Mouse (Mus musculus) embryonic facial prominence, embryonic 11.5 days (tissue): ENCODE results near the gene Ltbr. TPM values are rescaled to one million over a fixed set of nuclear protein-coding genes. Genes with fewer than 3 reads are reported as not detected.

Source experiments
- ATAC-seq: fragments of 200-750 bp; cut with Nextera tagmentation; replicated peaks from 2 replicates; pipeline ENCODE4 v1.8.0; 2017; ENCODE audit warnings: low read depth; ENCODE audit not compliant: insufficient number of reproducible peaks, low FRiP score, low TSS enrichment
- DNase-seq: peaks from one replicate; pipeline ENCODE4 v3.0.0-alpha.2; 2015; ENCODE audit warnings: low spot score
- H3K27ac ChIP-seq: fragments of 300-500 bp; sonication (generic); replicated peaks from 2 replicates; pipeline ENCODE4 v1.5.1; 2014; ENCODE audit warnings: mild to moderate bottlenecking, low read depth, low read length, control low read depth
- H3K27me3 ChIP-seq: fragments of 300-500 bp; sonication (generic); 2 replicates; pipeline ENCODE4 v1.6.1; 2014; ENCODE audit warnings: mild to moderate bottlenecking, low read length, moderate library complexity, mixed read lengths; ENCODE audit not compliant: control insufficient read depth, insufficient read depth
- H3K36me3 ChIP-seq: fragments of 300-500 bp; sonication (generic); replicated peaks from 2 replicates; pipeline ENCODE4 v1.6.1; 2014; ENCODE audit warnings: low read depth, mild to moderate bottlenecking, low read length, moderate library complexity, mixed read lengths; ENCODE audit not compliant: control insufficient read depth, insufficient read depth
- H3K4me1 ChIP-seq: fragments of 300-500 bp; sonication (generic); 2 replicates; pipeline ENCODE4 v1.6.1; 2014; ENCODE audit warnings: low read length, mixed read lengths; ENCODE audit not compliant: control insufficient read depth, insufficient read depth
- H3K4me2 ChIP-seq: fragments of 300-500 bp; sonication (generic); 2 replicates; pipeline ENCODE4 v1.6.1; 2014; ENCODE audit warnings: low read depth, mild to moderate bottlenecking, control low read depth, low read length, moderate library complexity
- H3K4me3 ChIP-seq: fragments of 300-500 bp; sonication (generic); 2 replicates; pipeline ENCODE4 v1.5.1; 2014; ENCODE audit warnings: low read depth, low read length, control low read depth
- H3K9ac ChIP-seq: fragments of 300-500 bp; sonication (generic); replicated peaks from 2 replicates; pipeline ENCODE4 v1.6.1; 2014; ENCODE audit warnings: mild to moderate bottlenecking, control low read depth, low read length
- H3K9me3 ChIP-seq: fragments of 300-500 bp; sonication (generic); replicated peaks from 2 replicates; pipeline ENCODE4 v1.6.1; 2016; ENCODE audit warnings: mild to moderate bottlenecking, low read length, inconsistent platforms, mixed read lengths; ENCODE audit not compliant: control insufficient read depth
- WGBS: fragments of 180-500 bp; shearing (Covaris S2); extraction: QIAGEN DNeasy Blood & Tissue Kit; methylation state at CpG from one replicate; pipeline ENCODE4 v1.1.7; 2014; 5-methylcytosine and 5-hydroxymethylcytosine counted together
- polyA plus RNA-seq: library from polyadenylated mRNA; unstranded; fragments of >200 nt; fragmentation: Nextera tagmentation; extraction: Ambion mirVana; gene quantifications from 2 replicates; pipeline ENCODE4 v1.2.1, GENCODE M21; 2014

Ltbr gene
- polyA plus RNA-seq, 1 experiment from 2014 or later, result 22.8 TPM

GRCm38 (mm10) chr6:125325337-125325736 is 11.7 kb upstream of the Ltbr start:
- 67% methylated on average over 6 of the region's 6 CpGs for WGBS
- ATAC-seq (no peak), DNase-seq (no peak)
- Histone ChIP-seq H3K4me1 (no peaks in the 10 kb centered on the region; the same call in 1 of the 2 replicates), H3K27me3 (peaks cover 22% of the 10 kb centered on the region), H3K4me2 (no peak overlapping the region), H3K9ac (no peak overlapping the region), H3K27ac (no peak overlapping the region), H3K9me3 (no peaks in the 10 kb centered on the region), H3K36me3 (no peaks in the 10 kb centered on the region), H3K4me3 (no peak overlapping the region)

- DNase-seq (no peak), ATAC-seq (no peak)
- 62% methylated on average over 6 of the region's 6 CpGs for WGBS
- H3K9ac ChIP-seq, result no peak overlapping the region
- no peaks in the 10 kb centered on the region for H3K9me3 ChIP-seq
- no peak overlapping the region for H3K4me3 ChIP-seq
- H3K27me3 ChIP-seq, result peaks cover 25% of the 10 kb centered on the region
- no peak overlapping the region for H3K27ac ChIP-seq
- no peak overlapping the region for H3K4me2 ChIP-seq
- no peaks in the 10 kb centered on the region; the same call in 1 of the 2 replicates for H3K4me1 ChIP-seq
- H3K36me3 ChIP-seq, result no peaks in the 10 kb centered on the region
Measured at GRCm38 (mm10) chr6:125323547-125323946, 9.9 kb upstream of the Ltbr start.

GRCm38 (mm10) chr6:125322794-125323193 is 9.1 kb upstream of the Ltbr start:
- no peak for DNase-seq
- Histone ChIP-seq H3K4me2 (no peak overlapping the region), H3K27ac (no peak overlapping the region), H3K9ac (no peak overlapping the region), H3K27me3 (peaks cover 25% of the 10 kb centered on the region), H3K4me1 (no peaks in the 10 kb centered on the region; the same call in 1 of the 2 replicates), H3K9me3 (no peaks in the 10 kb centered on the region), H3K36me3 (no peaks in the 10 kb centered on the region), H3K4me3 (no peak overlapping the region)
- 63% methylated on average over 13 of the region's 13 CpGs for WGBS
- no peak for ATAC-seq

GRCm38 (mm10) chr6:125321114-125321855 is 7.6 kb upstream of the Ltbr start:
- Histone ChIP-seq H3K27ac (no peak overlapping the region), H3K4me2 (no peak overlapping the region), H3K9me3 (no peaks in the 10 kb centered on the region), H3K9ac (no peak overlapping the region), H3K4me1 (no peaks in the 10 kb centered on the region; the same call in 1 of the 2 replicates), H3K27me3 (peaks cover 25% of the 10 kb centered on the region), H3K36me3 (no peaks in the 10 kb centered on the region), H3K4me3 (no peak overlapping the region)
- DNase-seq (no peak), ATAC-seq (no peak)
- 4% methylated on average over 26 of the region's 26 CpGs for WGBS

- no peaks in the 10 kb centered on the region; the same call in 1 of the 2 replicates for H3K4me1 ChIP-seq
- H3K36me3 ChIP-seq, result no peaks in the 10 kb centered on the region
- H3K9me3 ChIP-seq, result no peaks in the 10 kb centered on the region
- peaks cover 25% of the 10 kb centered on the region for H3K27me3 ChIP-seq
- no peak for DNase-seq
- ATAC-seq, result no peak
- H3K9ac ChIP-seq, result no peak within 1 kb of the TSS
- 88% methylated on average over 1 of the region's 1 CpGs for WGBS
- H3K4me2 ChIP-seq, result no peak within 1 kb of the TSS
- H3K27ac ChIP-seq, result no peak within 1 kb of the TSS
- H3K4me3 ChIP-seq, result no peak within 1 kb of the TSS
Measured at GRCm38 (mm10) chr6:125320323-125320722, 6.6 kb upstream of the Ltbr start, which contains the start of gene Scnn1a. Gene Scnn1a, plus strand, starts transcription at chr6:125320659.

- Histone ChIP-seq H3K36me3 (no peaks in the 10 kb centered on the region), H3K4me1 (no peaks in the 10 kb centered on the region; the same call in 1 of the 2 replicates), H3K9ac (no peak overlapping the region), H3K4me2 (no peak overlapping the region), H3K27ac (no peak overlapping the region), H3K27me3 (peaks cover 25% of the 10 kb centered on the region), H3K9me3 (no peaks in the 10 kb centered on the region), H3K4me3 (no peak overlapping the region)
- DNase-seq (no peak), ATAC-seq (no peak)
Measured at GRCm38 (mm10) chr6:125319919-125320296, 6.2 kb upstream of the Ltbr start.

- no peak overlapping the region for H3K9ac ChIP-seq
- H3K36me3 ChIP-seq, result no peaks in the 10 kb centered on the region
- H3K27me3 ChIP-seq, result peaks cover 25% of the 10 kb centered on the region
- no peaks in the 10 kb centered on the region for H3K9me3 ChIP-seq
- WGBS, result 67% methylated on average over 15 of the region's 15 CpGs
- no peak overlapping the region for H3K4me2 ChIP-seq
- no peaks in the 10 kb centered on the region; the same call in 1 of the 2 replicates for H3K4me1 ChIP-seq
- DNase-seq (no peak), ATAC-seq (no peak)
- no peak overlapping the region for H3K27ac ChIP-seq
- H3K4me3 ChIP-seq, result no peak overlapping the region
Measured at GRCm38 (mm10) chr6:125318981-125319918, 5.6 kb upstream of the Ltbr start.

GRCm38 (mm10) chr6:125317077-125317476 is 3.4 kb upstream of the Ltbr start:
- Histone ChIP-seq H3K4me1 (peaks cover 4% of the 10 kb centered on the region; the same call in 1 of the 2 replicates), H3K27me3 (peaks cover 19% of the 10 kb centered on the region), H3K27ac (no peak overlapping the region), H3K9me3 (no peaks in the 10 kb centered on the region), H3K36me3 (no peaks in the 10 kb centered on the region), H3K4me3 (no peak overlapping the region), H3K4me2 (no peak overlapping the region), H3K9ac (no peak overlapping the region)
- WGBS, result 71% methylated on average over 7 of the region's 7 CpGs
- DNase-seq (no peak), ATAC-seq (no peak)
